Mouse (Mus musculus) gastrocnemius, postnatal 10 days (tissue): ENCODE results near the gene 4833420G17Rik. TPM values are rescaled to one million over a fixed set of nuclear protein-coding genes. Genes with fewer than 3 reads are reported as not detected.
"Not testable (repeated sequence)": the region's sequence is repeated elsewhere in the genome, so short reads cannot be mapped to it uniquely, and the experiment has no call there.

Source experiments
- DNase-seq: peaks from one replicate; pipeline ENCODE4 v3.0.0; 2021; ENCODE audit warnings: mixed read lengths
- long read RNA-seq, 2 experiments: library from polyadenylated mRNA; stranded (forward); transcript quantifications; one replicate each; pipeline ENCODE4 v2.0.0; 2021
- total RNA-seq, 2 experiments: library from RNA; stranded (reverse); gene quantifications; 2 replicates each; pipeline ENCODE4 v1.2.3; 2021

4833420G17Rik gene
- total RNA-seq: 10 to 100 TPM in 1 of 2 experiments, 1 to 10 TPM in 1; 9.7 to 12.0 TPM
- long read RNA-seq, experiment 1, transcript 4833420G17Rik-201 (13 exons, 2,565 nt): major isoform, 6 of 16 reads
- long read RNA-seq, experiment 1, partial matches to known transcripts: 3 of 16 reads
- long read RNA-seq, experiment 1, other reads (novel, unspliced or antisense): 6 of 16 reads
- long read RNA-seq, experiment 2, partial matches to known transcripts: 1 of 8 reads
- long read RNA-seq, experiment 2, other reads (novel, unspliced or antisense): 5 of 8 reads

DNA sequence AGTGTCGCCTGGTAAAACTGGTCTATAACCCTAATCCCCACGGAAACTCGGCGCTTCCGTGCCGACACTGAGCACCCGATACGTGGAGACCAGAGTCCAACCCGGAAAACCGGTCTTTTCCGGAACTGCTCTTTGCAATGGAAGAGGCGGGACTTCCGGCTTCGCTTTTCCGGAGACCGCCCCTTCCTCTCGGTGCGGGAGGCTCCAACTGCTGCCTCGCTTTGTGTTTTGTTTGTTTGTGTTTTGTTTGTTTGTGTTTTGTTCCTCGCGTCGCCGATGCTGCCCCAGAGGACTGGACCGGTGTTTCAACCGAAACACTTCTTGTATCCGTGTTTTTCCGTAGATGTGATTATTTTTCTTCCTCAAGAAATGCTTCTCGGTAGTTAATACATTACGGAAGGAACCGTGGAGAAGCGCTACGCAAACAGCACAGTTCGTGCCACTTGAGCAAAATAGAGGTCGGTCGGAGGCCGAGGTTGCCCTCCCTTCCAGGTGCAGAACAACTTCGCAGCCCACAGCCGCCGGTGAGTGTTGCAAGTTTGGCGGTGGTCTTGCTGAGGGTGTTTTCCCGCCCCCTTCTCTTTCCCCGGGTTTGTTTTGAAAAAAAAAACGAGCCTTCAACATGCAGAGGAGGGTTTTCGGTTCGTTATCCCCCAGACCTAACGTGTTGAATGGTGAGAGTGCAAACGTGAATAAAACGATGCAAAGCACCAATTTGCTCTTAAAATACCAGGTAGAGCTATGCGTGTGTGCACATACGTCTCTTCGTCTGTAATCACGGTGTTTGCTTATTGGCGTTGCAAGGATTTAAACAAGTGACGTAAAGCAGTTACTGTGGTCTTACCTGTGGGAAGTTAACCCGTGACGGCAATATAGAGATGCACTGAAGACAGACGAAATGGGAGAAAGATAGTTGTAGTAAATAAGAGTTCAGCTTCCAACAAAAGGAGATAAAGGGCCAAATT lies at the start of gene 4833420G17Rik:
4833420G17Rik (plus strand) TSS at position 173 of the 965 bp plus-strand sequence.
- peak; percentile 88 for DNase-seq

DNA sequence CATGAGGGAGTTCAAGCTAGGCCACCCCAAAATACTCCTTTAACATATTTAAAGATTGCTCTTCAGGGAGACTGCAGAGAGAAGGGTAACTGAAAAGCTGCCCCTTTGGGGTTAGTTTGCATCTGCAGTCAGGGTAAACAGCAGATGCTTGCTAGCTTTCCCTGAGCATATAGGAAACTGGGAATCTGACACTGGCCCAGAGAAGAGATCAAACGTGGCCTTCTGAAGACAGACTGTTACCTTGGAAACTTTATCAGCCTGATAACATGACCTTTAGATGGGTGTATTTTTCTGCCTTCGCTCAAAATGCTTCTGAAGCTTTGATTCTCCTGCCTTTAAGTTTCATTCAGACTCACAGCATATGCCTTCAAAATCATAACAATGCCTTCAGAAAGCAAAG lies 49.5 kb upstream of the 4833420G17Rik start:
- DNase-seq: no peak

DNA sequence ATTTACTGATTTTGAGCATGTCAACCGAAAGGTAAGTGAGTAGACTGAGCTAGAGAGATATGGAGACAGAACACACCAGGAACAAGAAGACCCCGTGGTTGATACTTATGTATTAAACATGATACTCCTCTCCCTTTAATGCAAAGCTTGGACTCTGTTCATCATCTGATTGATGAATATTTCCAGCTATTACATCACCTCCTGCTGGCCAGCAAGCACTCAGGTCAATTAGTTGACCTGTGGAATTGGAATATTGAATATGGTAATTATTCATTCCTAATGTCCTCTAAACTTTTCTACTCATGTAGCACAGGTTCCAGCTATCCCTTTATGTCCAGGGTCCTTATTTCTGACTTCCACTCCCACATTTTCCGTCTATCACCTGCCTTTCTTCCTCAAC lies 44.1 kb upstream of the 4833420G17Rik start:
- no peak for DNase-seq

DNA sequence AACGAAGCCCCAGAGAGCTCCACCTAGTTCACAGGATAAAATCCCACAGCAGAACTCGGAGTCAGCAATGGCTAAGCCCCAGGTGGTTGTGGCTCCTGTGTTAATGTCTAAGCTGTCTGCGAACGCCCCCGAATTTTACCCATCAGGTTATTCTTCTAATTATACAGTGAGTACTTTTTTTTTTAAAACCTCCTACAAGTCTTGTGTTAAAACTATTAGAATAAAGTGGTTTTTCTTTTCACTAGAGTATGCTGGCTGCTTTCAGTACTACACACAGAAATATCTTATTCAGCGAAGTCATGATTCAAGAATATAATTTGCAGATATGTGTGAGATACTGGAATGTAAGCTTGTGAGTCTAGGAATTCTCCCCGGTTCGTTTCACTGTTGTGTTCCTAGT lies 32.4 kb upstream of the 4833420G17Rik start:
- DNase-seq: no peak

GRCm38 (mm10) chr13:119432041-119432440 lies 30.5 kb upstream of the 4833420G17Rik start:
- no peak for DNase-seq

GRCm38 (mm10) chr13:119434359-119434758 lies 28.2 kb upstream of the 4833420G17Rik start:
- DNase-seq: no peak

DNA sequence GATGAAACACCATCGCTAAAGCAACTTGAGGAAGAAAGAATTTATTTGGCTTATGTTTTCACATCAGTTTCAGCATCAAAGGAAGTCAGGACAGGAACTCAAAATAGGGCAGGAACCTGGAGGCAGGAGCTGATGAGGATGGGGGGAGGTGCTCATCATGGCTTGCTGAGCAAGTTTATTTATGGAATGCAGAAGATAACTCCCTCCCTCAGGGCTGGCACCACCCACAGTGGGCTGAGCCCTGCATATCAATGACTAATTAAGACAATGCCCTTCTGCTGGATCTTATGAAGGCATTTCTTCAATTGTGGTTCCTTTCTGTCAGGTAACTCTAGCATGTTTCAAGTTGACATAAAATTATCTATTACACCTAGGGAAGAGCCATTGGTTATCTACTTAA lies 20.3 kb upstream of the 4833420G17Rik start:
- DNase-seq: no peak

- DNase-seq: no peak
Observed at GRCm38 (mm10) chr13:119453563-119453962, 9.0 kb upstream of the 4833420G17Rik start.

DNA sequence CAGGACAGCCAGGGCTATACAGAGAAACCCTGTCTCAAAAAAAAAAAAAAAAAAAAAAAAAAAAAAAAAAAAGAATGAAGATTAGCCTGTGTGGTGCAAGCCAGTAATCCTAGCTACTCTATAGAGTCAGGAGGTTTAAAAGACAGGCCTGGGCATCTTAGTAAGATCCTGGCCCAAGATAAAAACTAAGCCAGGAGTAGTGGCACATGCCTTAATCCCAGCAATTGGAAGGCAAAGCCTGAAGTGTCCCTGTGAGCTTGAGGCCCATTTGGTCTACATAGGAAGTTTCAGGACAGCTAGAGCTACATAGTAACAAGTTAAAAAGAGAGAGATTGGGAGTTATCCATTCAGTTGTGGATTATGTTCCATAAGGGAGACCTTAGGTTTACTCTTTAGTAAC lies 7.5 kb upstream of the 4833420G17Rik start:
- no peak for DNase-seq

- no peak for DNase-seq
Observed at GRCm38 (mm10) chr13:119456342-119456741, 6.2 kb upstream of the 4833420G17Rik start.

GRCm38 (mm10) chr13:119461900-119462595 lies 520 bp upstream of the 4833420G17Rik start:
- DNase-seq: no peak

GRCm38 (mm10) chr13:119476631-119477030 lies 14.1 kb downstream of the 4833420G17Rik start:
- no peak for DNase-seq

GRCm38 (mm10) chr13:119477789-119478188 lies 15.2 kb downstream of the 4833420G17Rik start:
- no peak for DNase-seq

- DNase-seq: no peak
Observed at GRCm38 (mm10) chr13:119487354-119487753, 24.8 kb downstream of the 4833420G17Rik start.

DNA sequence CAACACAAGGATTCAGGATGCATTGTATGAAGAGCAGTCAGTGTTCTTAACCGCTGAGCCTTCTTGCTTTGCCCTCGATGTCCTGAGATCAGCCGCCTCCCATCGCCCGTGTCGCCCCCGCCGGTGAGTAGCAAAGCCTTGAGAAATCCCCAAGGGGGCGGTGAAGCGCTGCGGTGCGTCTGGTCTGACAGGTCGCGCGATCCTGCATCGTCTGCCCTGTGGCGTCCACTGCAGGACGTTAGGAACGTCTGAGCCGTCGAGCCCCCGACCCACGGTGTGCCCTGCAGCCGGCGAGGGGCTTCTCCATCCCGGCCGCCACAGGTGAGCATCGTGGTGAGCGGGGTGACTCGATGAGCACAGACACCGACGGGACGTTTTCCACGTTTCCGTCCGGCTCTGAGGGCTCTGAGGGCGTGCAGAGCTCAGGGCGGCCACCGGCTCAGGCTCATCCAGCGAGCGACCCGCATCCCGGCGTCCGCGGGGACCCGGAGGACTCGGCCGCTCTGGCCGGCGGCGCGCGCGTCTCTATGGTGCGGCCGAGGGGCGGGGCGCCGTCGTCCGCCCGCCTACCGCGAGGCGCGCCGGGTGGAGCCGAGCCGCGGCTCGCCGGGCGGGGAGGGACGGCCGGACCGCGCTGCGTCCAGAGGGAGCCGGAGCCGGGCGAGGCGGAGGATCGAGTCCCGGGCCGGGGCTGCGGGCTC lies 25.5 kb downstream of the 4833420G17Rik start, which contains the start of the genes Tmem267 and 3110070M22Rik:
Tmem267 (plus strand) TSS at position 160 of the 701 bp plus-strand sequence.
3110070M22Rik (minus strand) TSS at position 504 of the 701 bp plus-strand sequence.
- DNase-seq: peak; percentile 89

GRCm38 (mm10) chr13:119492083-119492482 lies 29.5 kb downstream of the 4833420G17Rik start:
- DNase-seq: not testable (repeated sequence)

GRCm38 (mm10) chr13:119494938-119495337 lies 32.4 kb downstream of the 4833420G17Rik start:
- not testable (repeated sequence) for DNase-seq
